Mouse (Mus musculus) c-Kit-negative CD71-positive TER-119-positive erythroid progenitor cells, embryonic 14.5 days (primary cell): ENCODE measurements at regions not wholly inside any gene's neighbourhood (a gene's known extent, or its start where the extent isn't known, plus 50 kb on each side); places are given as distances from the start of the nearest gene placed in this dataset.

Source experiments
- DNase-seq: peaks from one replicate; pipeline ENCODE4 v3.0.0-alpha.2; 2013; ENCODE audit warnings: low read depth, low spot score

DNA sequence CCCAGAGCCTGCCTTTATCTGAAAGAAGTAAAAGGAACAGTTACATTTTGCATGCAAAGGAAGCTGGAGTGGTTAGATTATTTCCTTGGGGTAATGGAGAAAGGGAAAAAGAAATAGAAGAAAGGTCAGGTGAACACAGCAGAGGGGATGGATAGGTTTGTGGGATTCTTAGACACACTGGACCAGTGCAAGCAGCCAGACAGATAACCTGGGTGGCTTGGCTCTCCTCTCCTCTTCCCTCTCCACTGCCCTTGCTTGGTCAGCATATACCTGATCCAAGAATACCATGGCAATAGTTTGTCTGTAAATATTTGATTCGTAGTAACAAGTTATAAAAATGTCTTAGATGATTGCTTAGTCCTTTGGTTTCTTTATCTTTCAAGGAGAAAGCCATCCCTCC is 59.9 kb upstream of the Slc30a5 start:
- DNase-seq: no peak

- no peak for DNase-seq
Measured at GRCm38 (mm10) chr13:100892647-100893071, 59.4 kb upstream of the Slc30a5 start.

DNA sequence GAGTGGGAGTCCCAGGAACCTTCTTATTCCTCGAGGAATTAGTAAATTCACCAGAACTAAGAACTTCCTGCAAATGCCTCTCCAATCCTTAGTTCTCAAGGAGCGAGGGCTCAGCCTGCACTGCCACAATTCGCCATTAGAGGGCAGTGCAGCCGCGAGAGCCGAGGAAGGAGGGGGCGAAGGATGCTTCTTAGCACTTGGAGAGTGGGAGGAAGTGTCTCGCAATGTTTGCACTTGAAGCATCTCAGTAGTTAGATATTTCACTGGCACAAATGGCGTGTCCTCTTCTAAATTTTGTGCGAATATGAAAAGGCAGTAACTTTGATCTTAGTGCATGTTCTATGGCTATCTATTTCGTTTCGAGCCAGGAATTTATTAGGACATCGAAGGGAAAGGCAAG is 59.0 kb upstream of the Slc30a5 start:
- peak; percentile 12 for DNase-seq

DNA sequence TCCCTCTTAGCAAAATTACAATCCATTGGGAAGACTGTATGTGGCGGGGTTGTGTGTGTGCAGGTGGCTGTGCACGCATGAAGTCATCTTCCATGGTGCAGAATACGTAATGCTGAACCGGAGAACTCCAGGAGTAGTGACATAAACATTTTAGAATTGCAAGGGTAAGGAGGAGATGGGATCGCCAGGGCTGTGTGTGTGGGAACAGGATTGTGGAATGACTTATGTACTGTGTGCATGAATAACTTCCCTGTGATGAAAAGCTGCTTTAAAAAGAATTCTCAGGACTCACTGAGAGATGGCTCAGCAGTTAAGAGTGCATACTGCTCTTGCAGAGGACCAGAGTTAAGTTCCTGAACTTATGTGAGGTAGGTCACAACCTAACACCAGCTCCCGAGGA is 57.2 kb upstream of the Slc30a5 start:
- DNase-seq: no peak

- DNase-seq: no peak
Measured at GRCm38 (mm10) chr13:100888481-100888880, 55.3 kb upstream of the Slc30a5 start.

DNA sequence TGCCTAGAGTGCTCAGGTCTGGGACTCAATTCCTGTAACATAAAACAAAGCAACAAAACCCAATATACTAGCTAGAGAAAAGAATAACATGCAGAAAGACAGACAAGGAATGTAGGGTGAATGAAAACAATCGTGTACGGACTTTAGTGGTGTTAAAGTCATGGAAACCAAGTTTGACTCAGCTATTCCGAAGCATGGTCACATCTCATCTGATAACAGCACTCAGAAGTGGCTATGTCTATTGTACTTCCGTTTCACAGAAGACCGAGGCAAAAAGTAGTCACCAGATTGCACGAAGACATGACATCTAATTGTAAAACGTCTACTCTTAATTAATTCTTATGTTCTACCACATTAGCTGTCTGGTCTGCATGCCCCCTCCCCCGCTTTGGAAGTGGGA is 50.5 kb upstream of the Slc30a5 start:
- no peak for DNase-seq
